Mouse (Mus musculus): ENCODE results near the gene Ing5. TPM values are rescaled to one million over a fixed set of nuclear protein-coding genes. Genes with fewer than 3 reads are reported as not detected.

Ing5 gene
- total and polyA plus RNA-seq, 3 experiments: 13.7 to 18.7 (median 16.2) TPM

GRCm38 (mm10) chr1:93754573-93755290 is 49.0 kb upstream of the Ing5 start, which contains the start of gene Thap4 (continued):
- TF ChIP-seq USF2 (conservative IDR thresholded peaks at IDR 0.05; ENCODE audit: low read depth, low read length) (no peak), MAX (IDR thresholded peaks at IDR 0.05; ENCODE audit: low read length) (peak; percentile 29; the same call in 1 of the 2 replicates), MEF2A (IDR thresholded peaks at IDR 0.05; ENCODE audit: borderline replicate concordance, low read depth, low read length) (peak; percentile 45; the same call in 1 of the 2 replicates), SMC3 (IDR thresholded peaks at IDR 0.05; ENCODE audit: low read depth, low read length) (no peak), ZKSCAN1 (IDR thresholded peaks at IDR 0.05; ENCODE audit: borderline replicate concordance, low read depth, low read length) (no peak)

- dilution Hi-C loops (cut with MboI; ENCODE audit: extremely low pct_ligation_motif_present, extremely low pct_unique_long_range_greater_than_20kb, low sequenced_read_pairs) (no loop called here), in situ Hi-C loops (cut with MboI; ENCODE audit: low pct_ligation_motif_present, low pct_unique_long_range_greater_than_20kb, low sequenced_read_pairs) (no loop called here)
- peaks cover 8 to 43% of the 10 kb centered on the region in 2 experiments; a peak in 3 of 4 replicates for H3K4me1 ChIP-seq (ENCODE audit: control insufficient read depth in 1 of 2, insufficient read depth in 2 of 2)
- H3K4me3 ChIP-seq (replicated peaks in 1 of 3; ENCODE audit: low read depth in 2 of 3, low read length in 2 of 3, poor library complexity in 1 of 3): peak overlapping the region; percentile 85 to 95 (median 88)
- H3K4me2 ChIP-seq (ENCODE audit: insufficient read depth, low read depth, poor library complexity, severe bottlenecking): peak overlapping the region; percentile 97
- H3K79me2 ChIP-seq (replicated peaks; ENCODE audit: control insufficient read depth, extremely low read depth, insufficient read depth, poor library complexity, severe bottlenecking): peaks cover 54% of the 10 kb centered on the region
- DNase-seq (ENCODE audit: extremely low read depth): peak; percentile 16
- TF ChIP-seq MYC (IDR thresholded peaks at IDR 0.05; ENCODE audit: low read depth, low read length) (no peak), USF2 (conservative IDR thresholded peaks at IDR 0.05; ENCODE audit: low read depth, low read length) (no peak), MEF2A (IDR thresholded peaks at IDR 0.05; ENCODE audit: borderline replicate concordance, low read depth, low read length) (no peak), E2F4 (IDR thresholded peaks at IDR 0.05; ENCODE audit: insufficient replicate concordance, low read depth, low read length) (no peak), UBTF (IDR thresholded peaks at IDR 0.05; ENCODE audit: low read depth, low read length) (no peak), SIN3A (IDR thresholded peaks at IDR 0.05; ENCODE audit: low read length) (no peak), USF1 (IDR thresholded peaks at IDR 0.05; ENCODE audit: low read depth, low read length) (no peak), NRF1 (IDR thresholded peaks at IDR 0.05; ENCODE audit: low read depth, low read length) (no peak), CTCF (conservative IDR thresholded peaks at IDR 0.05 in 1 of 2, IDR thresholded peaks at IDR 0.05 in 1 of 2; ENCODE audit: low read depth in 2 of 2, low read length in 2 of 2) (no peak), POLR2AphosphoS2 (IDR thresholded peaks at IDR 0.05; ENCODE audit: low read depth, low read length) (no peak), IRF4 (IDR thresholded peaks at IDR 0.05; ENCODE audit: low read depth, low read length) (no peak), JUND (conservative IDR thresholded peaks at IDR 0.05; ENCODE audit: low read depth, low read length) (no peak), RCOR1 (conservative IDR thresholded peaks at IDR 0.05; ENCODE audit: low read depth, low read length) (no peak), MAZ (IDR thresholded peaks at IDR 0.05; ENCODE audit: low read depth, low read length) (no peak), ETS1 (conservative IDR thresholded peaks at IDR 0.05; ENCODE audit: low read depth, low read length) (no peak), BHLHE40 (IDR thresholded peaks at IDR 0.05; ENCODE audit: low read depth, low read length) (no peak), ELF1 (IDR thresholded peaks at IDR 0.05; ENCODE audit: low read depth, low read length) (no peak), ZC3H11A (IDR thresholded peaks at IDR 0.05; ENCODE audit: low read depth, low read length) (no peak), MAFK (IDR thresholded peaks at IDR 0.05; ENCODE audit: insufficient replicate concordance, low read length) (no peak)
- peak overlapping the region; percentile 37; the same call in 1 of the 2 replicates for H3K27ac ChIP-seq (ENCODE audit: insufficient read depth, low read depth)
- H3K9me3 ChIP-seq (replicated peaks; ENCODE audit: low read length): no peaks in the 10 kb centered on the region
- no peaks in the 10 kb centered on the region for H3K27me3 ChIP-seq (replicated peaks)
- H3K36me3 ChIP-seq (replicated peaks in 1 of 2; ENCODE audit: control insufficient read depth in 1 of 2, insufficient read depth in 1 of 2, low read length in 1 of 2): peaks cover 4 to 16% of the 10 kb centered on the region in 2 experiments
- peak overlapping the region; percentile 79 for H3K9ac ChIP-seq (ENCODE audit: insufficient read depth, low read depth)
These were observed 48.5 kb upstream of the Ing5 start for GRCm38 (mm10) chr1:93755291-93755610.

Data from CH12.LX (cell line).